Mouse (Mus musculus) cerebellum, adult (tissue): ENCODE data around the gene Trpv4.

ENCODE experiments used
- ATAC-seq: cut with Nextera tagmentation; 2 replicates; pipeline ENCODE4 v1.9.2; 2017; ENCODE audit warnings: mild to moderate bottlenecking, moderate library complexity, mixed read lengths; ENCODE audit not compliant: insufficient number of reproducible peaks, low FRiP score, low TSS enrichment

The Trpv4 gene

GRCm38 (mm10) chr5:114573920-114574628 lies 84.1 kb downstream of the Trpv4 start:
- ATAC-seq: no peak

- ATAC-seq: no peak
These were observed 85.2 kb downstream of the Trpv4 start for GRCm38 (mm10) chr5:114572997-114573396.
